Mouse (Mus musculus) frontal cortex, postnatal 25 days (tissue): ENCODE data around the gene Shkbp1.

Source experiments
- DNase-seq, 2 experiments: peaks; one replicate each; pipeline ENCODE4 v3.0.0; 2022; ENCODE audit warnings: low spot score in 2 of 2

Shkbp1 gene

GRCm38 (mm10) chr7:27333316-27333941 is 22.4 kb downstream of the Shkbp1 start:
- DNase-seq = no peak

DNA sequence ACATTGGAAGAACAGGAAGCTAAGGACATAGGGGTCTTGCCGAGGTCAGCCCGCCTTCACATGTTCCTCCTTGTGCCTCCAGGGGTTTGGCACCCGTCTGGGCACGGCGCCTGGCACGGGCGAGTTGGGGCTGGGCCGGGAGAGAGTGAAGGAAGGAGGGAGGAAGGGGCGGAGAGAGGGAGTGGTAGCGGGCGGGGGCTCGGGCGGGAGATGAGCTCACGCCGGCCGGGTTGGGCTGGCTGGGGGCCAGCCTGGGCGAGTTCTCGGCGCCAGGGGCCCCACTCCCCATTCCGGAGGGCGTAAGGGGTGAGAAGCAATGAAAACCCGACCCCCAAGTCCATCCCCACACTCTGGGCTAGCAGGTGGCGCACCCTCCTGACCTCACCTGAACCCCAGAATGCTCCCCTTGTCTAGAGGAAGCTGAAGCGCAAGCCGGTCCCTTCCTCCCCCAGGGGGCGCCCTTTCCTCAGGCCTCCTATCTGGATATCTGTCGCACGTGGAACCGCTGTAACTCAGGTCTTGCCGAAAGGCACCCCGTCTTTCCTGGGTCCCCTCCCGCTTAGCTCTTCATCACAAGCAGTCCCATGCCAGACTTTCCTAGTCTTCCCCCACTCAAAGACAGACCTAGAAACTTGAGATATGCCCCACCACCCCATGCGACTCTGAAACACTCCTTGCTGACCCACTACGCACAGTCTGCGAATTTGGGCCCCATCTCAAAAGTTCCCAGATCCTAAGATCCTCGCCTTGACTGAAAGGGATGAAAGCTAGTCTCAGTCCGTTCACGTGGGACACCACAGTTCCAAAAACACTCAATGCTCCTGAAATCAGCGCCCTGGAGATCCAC is 23.2 kb downstream of the Shkbp1 start:
- peak; percentile 74 to 80 for DNase-seq

GRCm38 (mm10) chr7:27331854-27332253 is 24.0 kb downstream of the Shkbp1 start:
- no peak for DNase-seq

- DNase-seq = no peak
These were observed 24.3 kb downstream of the Shkbp1 start for GRCm38 (mm10) chr7:27331541-27331851.

DNA sequence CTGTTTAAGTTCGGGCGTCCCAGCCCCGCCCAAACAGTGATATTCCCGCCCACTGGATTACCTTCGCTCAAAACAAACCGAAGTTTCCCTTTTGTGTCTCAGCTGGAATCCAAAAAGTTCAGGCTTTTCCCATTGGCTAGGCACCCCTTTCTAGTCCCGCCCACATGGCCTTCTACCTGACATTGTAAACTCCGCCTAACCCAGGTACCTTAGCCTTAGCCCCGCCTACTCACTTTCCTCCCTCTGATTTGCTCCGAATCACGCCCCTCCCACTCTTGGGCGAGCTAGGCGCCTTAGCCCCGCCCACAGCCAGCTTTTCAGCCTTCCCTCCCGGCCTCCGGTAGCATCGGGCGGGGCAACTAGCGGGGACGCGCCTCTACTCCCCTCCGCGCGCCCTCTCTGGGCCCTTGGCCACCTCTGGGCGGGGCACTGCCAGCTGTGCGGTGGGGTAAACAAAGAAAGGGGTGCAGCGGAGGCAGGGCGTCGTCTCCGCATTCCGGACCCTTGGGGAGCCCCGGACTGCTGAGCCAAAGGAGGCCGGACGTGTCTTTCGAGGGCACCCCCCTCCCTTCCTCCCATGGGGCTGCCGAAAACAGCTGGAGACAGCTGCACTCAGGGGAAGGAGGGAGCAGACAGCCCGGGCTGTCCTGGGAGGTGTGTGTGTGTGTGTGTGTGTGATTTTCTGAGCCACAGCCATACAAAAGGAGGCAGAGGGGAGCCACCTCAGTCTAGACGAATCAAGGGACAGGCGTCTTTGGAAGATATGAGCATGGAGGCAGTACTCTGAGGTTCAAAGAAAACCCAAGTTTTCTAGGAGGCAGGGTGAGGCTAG is 24.9 kb downstream of the Shkbp1 start:
- peak in 1 of 2 experiments; percentile 43 for DNase-seq

GRCm38 (mm10) chr7:27329981-27330380 is 25.8 kb downstream of the Shkbp1 start:
- no peak for DNase-seq

- DNase-seq = peak; percentile 71 to 84
These were observed 26.4 kb downstream of the Shkbp1 start for GRCm38 (mm10) chr7:27329326-27329947.

- DNase-seq = no peak
These were observed 27.2 kb downstream of the Shkbp1 start for GRCm38 (mm10) chr7:27328648-27329047.

DNA sequence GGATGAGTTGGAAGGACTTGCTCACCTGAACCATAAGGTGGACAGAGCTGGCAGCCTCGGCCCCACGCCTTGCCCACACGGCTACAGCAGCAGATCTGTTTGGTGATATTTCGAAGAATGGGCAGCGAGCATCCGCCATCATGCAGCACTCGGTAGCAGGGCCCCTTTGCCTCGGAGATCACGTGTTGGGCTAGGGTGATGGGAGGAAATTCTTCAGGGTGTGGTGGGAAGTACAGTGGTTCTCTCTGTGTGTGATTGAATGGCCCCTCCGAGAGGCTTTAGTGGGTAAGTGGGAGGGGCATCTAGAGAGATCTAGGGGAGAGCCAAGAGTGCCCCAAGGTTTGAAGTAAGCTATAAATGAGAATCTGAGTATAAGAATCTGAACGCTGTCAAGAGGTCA is 27.7 kb downstream of the Shkbp1 start:
- DNase-seq = no peak

DNA sequence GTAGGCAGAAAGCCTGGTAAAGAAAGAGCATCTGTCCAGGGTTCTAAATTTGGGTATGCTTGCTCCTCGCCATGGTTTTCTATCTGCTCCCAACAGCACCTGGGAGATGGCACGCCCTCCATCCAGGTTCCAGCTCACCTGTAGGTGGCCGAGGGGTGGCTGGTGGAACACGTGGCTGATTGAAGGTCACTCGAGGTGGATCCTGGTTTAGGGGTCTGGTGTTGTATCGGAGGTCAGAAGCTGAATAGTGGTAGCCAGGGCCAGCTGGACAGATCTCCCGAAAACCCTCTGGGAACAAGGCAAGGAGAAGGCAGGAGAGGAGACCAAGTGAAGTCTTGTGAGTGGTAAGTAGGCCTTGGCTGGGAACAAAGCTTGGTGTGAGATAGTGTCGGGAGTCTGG is 28.3 kb downstream of the Shkbp1 start:
- DNase-seq = no peak

DNA sequence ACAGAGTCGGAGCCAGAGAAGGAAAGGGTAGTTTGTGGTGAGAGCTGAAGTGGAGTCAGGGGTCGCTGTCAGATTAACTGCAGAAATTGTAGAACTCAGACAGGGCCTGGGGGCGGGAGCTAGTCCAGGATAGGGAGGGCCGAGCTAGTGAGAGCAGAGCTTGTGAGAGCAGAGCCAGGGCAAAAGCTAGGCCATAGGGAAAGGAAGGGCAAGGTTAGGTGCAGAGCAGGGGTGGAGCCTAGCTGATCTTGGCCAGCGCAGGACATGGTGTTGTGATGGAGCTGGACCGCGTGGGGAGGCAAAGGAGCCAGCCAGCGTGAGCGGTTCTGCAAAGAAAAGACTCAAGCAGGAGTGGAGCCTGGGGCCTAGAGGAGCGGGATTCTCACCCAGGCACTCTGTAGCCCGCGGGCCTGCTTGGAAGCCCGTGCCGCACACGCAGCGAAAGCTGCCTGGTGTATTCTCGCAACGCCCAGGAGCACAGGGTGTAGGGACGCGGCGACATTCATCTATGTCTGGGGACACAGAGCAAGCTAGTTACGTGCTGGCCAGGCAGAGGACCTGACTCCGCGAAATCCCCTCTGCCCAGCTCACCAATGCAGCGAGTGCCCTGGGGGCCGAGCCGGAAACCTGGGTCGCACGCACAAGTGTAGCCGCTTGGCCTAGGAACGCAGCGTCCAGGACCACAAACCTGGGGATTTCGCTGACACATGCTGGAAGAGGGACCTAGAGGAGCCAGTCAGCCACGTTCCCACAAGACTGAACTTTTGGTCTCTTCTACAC is 29.5 kb downstream of the Shkbp1 start:
- no peak for DNase-seq

GRCm38 (mm10) chr7:27325697-27326096 is 30.1 kb downstream of the Shkbp1 start:
- DNase-seq = no peak

GRCm38 (mm10) chr7:27324928-27325327 is 30.9 kb downstream of the Shkbp1 start:
- no peak for DNase-seq

DNA sequence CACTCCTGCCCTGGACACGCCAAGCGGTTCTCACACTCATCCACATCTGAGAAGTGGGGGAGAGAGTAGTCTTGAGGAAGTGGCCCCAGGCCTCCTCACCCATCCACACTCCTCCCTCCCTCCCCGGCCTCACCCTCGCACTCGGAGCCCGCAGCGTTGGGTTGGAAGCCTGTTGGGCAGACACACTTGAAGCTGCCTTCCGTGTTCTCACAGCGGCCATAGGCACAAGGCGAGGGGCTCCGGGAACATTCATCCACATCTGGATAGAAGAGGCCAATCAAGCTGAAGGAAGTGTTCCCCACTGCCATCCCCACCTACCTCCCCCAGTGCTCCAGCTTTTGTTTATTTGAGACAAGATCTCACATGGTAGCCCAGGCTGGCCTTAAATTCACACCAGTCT is 31.7 kb downstream of the Shkbp1 start:
- no peak for DNase-seq

DNA sequence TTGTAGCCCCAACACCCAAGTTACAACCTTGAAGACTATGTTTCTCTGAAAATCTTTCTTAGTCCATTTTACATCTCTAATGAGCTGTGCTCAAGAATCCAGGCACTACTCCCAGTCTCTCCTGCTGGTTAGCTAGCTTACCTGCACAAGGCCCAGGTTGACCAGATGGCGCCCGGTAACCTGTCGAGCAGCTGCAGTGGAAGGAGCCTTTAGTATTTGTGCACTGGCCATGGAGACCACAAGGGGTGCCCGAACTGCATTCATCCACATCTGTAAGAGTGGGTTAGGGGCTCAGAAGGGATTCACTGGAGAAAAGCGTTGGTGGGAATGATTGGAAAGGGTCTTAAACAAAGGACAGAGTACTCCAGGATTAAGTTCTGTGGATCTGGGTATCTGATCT is 32.8 kb downstream of the Shkbp1 start:
- DNase-seq = no peak

DNA sequence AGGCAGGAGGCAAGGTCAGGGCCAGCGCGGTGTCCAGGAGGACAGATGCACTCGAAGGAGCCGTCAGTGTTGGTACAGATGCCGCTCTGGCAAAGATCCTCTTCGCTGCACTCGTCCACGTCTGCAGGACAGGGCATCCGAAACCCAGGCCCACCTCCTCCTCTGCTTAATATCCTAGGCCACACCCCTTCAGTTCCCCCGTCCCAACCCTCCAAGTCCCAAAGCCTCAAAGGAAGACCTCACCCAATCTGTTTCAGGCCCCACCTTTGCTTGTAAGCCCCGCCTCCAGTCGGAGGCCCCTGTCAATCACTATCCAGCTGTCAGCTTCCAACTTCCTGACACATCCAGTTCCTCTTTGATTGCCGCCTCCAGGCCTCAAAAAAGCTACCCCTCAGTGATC is 33.5 kb downstream of the Shkbp1 start:
- no peak for DNase-seq

DNA sequence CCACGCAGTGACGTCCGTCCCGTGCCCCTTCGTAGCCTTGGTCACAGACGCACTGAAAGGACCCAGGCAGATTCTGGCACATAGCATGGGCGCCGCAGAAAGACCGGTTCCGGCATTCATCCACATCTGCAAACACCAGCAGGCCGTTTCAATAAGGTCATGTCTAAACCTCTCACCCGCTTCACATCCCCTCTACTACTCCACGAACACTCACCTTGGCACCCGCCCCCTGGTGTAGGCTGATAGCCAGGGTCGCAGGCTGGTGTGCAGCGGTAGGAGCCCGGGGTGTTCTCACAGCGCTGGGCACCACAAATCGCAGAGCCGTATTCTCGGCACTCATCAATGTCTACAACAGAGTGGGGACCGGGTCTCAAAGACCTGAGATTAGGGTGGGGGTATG is 36.4 kb downstream of the Shkbp1 start:
- DNase-seq = no peak

- DNase-seq = no peak
These were observed 39.9 kb downstream of the Shkbp1 start for GRCm38 (mm10) chr7:27315958-27316357.

DNA sequence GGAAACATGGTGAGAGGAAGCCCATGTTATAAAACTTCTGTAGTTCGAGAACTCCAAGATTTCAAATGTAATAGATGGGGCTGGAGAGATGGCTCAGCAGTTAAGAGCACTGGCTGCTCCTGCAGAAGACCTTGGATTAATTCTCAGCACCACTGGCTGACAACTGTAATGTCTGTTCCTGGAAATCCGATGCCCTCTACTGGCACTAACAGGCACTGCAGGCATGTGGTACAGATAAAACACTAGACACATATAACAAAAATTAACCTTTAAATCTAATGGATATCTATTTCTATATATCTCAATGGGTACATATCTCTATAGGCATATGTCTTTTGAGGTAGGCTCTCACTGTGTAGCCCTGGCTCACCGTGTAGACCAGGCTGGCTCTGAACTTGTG is 41.4 kb downstream of the Shkbp1 start:
- DNase-seq = no peak

GRCm38 (mm10) chr7:27311651-27312284 is 44.1 kb downstream of the Shkbp1 start:
- DNase-seq = no peak

DNA sequence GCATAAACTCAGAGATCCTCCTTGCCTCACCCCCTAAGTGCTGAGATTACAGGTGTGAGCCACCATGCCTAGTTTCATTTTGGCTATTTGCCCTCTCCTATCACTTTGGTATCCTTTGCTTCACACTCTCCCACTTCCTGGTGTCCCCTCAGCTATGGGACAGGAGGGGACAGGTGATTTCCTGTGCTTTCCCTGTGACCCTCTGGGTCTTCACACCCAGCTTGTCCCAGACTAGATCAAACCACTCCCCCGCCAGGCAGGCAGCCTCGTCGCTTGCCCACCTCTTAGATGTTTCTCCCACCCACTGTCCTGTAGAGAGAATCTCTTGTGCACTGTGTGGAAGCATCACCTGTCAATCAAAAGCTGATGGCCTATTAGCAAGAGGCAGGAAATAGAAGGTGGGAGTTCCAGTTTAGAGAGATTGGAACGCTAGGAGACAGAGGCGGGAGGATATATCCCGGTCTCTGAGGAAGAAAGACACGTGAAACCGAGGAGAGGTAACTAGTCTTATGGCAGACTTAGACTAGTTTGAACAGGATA is 44.8 kb downstream of the Shkbp1 start:
- DNase-seq = no peak
